Mouse (Mus musculus): Measurements from ENCODE around the gene Ap4e1.

Ap4e1 gene

DNA sequence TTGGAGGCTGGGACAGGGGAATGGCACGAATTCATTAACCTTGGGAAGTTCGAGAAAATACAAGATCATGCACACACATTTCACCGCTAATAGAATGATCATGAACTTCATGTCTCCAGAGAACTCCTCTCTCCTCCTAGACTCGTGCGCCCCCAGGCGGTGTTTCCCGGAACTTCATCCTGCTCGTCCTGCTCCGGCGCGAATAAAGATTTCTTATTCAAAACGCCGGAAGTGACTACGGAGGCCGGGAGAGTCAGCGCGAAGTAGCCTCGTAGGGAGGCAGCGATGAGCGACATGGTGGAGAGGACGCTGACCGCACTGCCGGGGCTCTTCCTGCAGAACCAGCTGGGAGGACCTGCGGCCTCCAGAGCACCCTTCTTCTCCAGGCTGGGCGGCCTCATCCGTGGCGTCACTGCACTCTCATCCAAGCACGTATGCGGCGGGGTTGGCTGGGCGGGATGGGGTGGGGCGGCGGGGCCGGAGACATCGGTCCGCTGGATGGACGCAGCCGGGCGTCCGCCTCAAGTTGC, at the start of gene Ap4e1:
Gene Ap4e1 (plus strand): TSS at position 249 of the 530 bp plus-strand sequence.
- DNase-seq (ENCODE audit: low read depth, low spot score) = peak; percentile 93

DNA sequence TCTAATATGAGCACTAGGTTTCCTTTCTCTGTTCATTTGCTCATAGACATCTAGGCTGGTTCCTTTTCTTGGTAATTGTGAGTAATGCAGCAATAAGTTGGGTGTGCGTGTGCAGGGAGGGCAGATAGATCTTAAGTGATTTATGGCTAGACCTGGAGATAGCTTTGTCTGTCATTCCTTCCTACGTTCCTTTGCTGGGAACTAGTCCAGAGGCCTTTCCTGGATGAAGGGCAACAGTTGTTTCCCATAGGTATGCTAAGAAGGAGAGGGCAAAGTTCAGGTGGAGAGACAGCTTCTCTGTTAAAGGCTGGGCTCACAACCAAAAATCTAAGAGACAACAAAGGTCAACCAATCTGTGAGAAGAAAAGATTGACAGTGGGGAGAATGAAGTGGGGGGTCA, 46.8 kb upstream of the Ap4e1 start:
- no peak for DNase-seq (ENCODE audit: low read depth, low spot score)

DNA sequence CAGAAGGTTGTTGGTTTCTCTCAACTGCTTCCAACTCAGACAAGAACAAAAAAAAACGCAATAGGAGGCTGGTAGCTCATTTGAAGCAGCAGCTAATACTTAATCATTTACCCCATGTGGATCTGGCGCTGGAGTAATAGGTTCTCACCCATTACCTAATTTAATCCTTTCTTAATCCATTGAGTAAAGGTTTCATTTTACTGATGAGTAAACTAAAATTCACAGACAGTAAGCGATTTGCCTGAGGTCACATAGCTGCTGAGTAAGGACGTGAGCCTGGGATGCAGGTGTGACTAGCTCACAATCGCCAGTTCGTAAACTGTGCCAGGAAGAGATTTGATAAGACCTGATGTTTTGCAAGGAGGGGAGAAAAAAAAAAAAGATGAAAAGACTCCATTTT, 31.1 kb upstream of the Ap4e1 start:
- no peak for DNase-seq (ENCODE audit: low read depth, low spot score)

DNA sequence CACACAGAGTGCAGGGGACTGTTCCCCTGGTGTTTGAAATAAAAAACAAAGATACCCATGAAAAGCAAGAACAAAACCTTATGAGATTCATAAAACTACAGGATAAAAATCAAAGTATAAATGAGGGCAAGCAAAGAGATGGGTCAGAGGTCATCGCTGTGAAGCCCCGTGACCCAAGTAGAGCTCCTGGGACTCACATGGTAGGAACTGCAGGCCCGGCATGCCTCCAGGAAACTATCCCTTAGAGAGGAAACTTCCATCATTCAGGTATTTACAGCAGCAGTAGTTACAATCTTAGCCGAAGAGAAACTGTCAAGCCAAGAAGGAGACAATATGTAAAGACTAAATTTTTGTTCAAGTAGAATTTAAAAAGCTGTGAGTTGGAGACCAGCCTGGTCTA, 25.3 kb upstream of the Ap4e1 start:
- DNase-seq (ENCODE audit: low read depth, low spot score) = no peak

DNA sequence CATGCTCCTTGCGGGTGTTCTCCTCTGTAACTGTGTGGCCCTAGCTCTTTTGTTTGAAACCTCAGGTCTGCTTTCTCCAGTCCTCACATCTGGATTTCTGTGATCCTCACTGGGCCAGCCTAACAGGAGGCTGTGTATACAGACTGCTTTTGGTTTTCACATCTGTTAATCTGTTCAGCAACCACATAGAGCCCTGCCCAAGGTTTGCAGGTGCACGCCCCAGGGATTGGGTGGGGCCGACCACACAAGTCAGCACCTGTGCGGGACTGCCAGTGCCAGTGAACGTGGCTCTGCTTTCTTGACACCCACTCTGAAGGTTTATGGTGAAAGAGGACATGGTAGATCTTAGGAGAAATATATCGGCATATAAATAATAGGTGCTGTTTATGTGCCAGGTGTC, 18.6 kb upstream of the Ap4e1 start:
- DNase-seq (ENCODE audit: low read depth, low spot score) = no peak

DNA sequence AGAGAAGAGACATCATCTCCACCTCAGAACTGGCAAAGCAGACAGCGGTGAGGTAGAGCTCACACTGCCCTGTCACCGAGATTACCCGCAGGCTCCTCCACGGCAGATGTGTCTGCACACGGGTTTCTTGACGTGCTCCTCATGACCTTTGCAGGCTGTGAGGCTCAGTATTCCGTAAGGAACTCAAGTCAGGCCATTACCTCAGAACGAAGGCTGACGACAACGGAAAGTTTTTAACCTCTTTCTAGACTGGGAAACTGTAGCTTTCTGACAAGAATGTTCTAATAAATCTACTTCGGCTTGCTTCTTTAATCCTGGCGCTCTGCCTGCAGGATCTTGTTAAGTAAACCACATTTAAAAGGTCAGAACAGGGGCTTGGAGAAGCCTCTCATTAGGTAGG, 15.8 kb upstream of the Ap4e1 start:
- no peak for DNase-seq (ENCODE audit: low read depth, low spot score)

DNA sequence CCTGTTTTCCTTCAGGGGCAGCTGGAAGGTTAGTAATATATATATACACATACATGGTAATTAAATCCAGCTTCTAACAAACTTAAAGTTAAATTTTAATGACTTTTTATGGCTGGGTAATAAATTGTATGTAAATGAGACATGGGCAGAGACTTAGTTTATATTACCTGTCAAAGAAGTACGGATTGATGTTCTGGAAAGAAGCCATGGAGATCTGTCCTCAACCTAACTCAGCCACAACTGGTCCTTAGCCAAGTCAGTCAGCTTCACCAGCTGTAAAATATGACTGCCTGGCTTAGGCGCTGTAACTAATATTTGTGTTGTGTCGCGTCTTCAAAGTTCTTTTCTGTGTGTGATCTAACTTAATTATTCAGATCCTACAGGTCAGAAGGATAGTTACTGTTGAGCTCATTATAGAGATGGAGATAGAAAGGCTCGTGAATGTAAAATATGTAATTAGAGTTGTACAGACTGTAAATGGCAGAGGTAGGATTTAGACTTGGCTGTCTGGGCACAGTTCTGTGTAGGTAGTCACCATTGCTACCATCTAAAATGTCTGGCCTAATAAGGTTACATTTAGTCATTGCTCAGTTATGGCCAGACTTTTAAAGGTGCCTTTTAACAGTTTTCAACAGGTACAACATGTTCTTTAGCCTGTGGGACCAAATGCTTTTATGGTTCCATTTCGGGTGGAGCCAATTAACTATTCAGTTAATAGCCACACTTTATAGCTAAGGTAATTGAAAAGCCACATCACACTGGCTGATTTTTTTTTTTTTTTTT, 13.9 kb upstream of the Ap4e1 start:
- no peak for DNase-seq (ENCODE audit: low read depth, low spot score)

DNA sequence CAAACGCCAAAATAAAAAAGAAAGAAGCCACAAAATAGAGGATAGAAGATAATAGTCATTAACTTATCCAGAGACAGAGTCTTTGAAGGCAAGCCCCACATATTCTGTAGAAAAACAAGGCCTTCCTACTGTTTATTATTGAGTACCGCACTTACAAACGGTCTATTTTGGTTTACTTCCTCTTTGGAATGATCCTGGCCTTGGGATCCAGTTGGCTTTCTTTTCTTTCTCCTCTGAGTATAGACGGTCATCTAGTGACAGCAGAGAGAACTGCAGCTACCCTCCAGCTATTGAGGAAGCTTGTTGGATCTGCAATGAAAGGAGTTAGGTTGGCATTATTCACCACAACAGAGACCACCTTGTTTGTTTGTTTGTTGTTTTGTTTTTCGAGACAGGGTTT, 11.8 kb upstream of the Ap4e1 start:
- peak; percentile 48 for DNase-seq (ENCODE audit: low read depth, low spot score)

DNA sequence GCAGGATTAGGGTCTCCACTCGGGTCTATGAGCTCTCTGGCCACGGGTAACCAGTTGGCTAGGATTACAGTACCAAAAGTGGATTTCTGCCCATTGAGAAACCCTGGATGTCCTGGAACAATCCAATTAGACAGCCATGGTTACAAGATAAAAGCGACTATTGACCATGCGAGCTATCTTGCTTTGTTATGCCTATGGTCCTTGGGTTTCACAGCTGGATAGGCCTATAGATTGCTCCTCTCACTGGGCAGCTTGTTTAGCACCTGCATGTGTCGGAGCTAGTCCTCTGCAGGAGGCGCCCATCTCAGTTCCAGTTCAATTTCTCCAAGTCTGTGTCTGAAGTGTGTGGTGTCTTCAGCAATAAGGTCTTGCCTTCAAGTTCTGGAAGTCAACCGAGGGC, 10.3 kb upstream of the Ap4e1 start:
- no peak for DNase-seq (ENCODE audit: low read depth, low spot score)

DNA sequence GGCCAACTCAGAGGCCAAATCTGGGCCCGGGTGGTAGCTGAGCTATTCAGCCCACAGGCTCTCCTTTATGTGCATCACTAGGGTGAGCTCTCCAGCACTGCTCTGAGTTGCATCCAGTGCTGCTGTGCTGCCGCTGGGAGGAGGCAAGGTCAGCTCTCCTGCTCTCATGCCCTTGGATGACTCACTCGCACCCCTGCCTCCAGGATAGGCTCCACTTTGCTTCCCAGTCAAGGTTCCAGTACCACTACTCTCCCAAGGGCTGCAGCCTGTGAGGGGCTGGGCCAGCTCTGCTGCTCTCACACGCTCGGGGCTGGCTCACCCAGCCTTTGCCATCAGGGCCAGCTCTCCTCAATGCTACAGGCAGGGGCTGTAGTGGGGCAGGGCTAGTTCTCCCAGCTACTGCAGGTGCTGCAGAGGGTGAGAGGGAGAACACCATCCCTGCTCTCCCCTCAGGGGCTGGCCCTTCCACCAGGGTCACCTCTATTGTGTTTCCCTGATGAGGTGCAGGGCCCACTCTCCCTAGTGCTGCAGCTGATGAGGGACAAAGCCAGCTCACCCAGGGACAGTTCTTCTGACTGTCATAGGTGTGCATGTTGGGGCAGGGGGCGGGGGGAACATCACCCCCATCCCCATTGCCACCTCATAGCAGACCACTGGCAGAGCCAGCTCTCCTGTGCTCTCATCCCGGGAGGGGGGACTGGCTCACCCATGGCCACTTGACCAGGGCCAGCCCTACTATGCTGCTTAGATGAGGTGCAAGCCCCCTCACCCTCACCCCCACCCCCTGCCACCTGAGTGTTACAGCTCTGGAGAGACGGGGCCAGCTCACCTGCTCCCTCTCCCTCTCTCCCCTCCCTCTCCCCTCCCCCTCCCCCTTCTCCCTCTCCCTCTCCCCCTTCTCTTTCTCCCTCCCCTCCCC, 7.9 kb upstream of the Ap4e1 start:
- DNase-seq (ENCODE audit: low read depth, low spot score) = no peak

DNA sequence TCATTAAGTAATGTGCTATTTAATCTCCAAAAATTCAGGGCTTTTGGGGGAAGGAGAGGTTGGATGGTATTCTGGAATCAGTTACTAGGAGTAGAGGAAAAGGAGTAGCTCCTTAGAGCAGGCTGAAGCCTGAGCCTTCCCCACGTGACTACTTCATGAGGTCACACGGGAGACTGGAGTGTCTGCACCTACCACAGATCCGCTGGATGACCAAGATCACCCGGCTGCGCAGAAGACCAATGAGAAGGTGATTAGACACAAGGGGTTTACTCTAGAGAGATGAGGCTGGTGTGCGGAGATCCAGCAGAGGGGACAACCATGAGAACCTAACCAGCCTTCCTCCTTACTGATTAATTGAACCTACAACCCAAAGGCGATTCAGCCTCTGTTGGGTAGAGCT, 4.5 kb upstream of the Ap4e1 start:
- no peak for DNase-seq (ENCODE audit: low read depth, low spot score)

DNA sequence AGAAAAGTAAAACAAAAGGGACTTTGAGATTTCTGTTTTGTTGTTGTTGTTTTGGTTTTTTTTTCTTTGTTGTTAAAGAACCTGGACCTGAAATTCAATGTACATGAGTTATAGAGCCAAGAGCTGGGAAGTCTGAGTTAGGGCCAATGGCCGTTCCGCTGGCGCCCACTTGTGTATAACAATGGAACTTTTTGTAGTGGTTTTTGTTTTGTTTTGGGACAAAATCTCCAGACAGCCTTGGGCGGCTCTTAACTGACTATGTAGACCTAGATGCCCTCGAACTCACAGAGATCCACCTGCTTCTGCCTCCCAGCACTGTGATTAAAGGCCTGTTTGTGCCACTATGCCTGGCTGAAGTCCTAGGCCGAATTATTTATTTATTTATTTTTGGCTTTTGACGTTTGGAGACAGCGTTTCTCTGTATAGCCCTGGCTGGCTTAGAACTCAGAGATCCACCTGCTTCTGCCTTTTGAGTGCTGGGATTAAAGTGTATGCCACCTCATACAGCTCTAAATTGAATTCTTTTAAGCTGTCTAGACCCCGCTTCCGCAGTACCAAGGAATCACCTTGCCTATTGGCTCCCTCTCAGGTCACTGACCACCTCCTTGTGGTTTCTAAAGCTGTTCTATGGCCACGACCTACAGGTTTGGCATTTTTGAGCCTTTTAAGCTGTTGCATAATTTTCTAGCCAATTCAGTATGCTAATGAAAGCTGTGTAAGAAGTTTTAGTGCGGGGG, 1.7 kb upstream of the Ap4e1 start:
- DNase-seq (ENCODE audit: low read depth, low spot score) = peak; percentile 9

DNA sequence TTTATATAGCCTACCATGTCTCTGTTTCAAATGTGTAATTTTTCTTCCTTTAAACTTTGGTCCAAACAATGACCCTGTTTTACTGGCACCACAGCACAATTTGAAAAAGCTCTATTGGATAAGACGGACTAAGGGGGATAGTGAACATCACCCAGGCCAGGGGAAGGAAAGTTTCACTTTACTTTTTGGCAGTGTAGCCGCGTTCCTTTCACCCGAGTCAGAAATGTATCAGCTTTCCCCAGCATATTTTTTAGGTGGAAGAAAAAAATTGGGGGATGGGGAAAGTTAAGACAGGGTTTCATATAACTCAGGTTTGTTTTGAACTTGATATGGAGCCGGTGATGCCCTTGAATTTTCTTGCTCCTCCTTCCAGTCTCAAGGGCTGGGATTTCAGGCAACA, 1.0 kb upstream of the Ap4e1 start:
- no peak for DNase-seq (ENCODE audit: low read depth, low spot score)

DNA sequence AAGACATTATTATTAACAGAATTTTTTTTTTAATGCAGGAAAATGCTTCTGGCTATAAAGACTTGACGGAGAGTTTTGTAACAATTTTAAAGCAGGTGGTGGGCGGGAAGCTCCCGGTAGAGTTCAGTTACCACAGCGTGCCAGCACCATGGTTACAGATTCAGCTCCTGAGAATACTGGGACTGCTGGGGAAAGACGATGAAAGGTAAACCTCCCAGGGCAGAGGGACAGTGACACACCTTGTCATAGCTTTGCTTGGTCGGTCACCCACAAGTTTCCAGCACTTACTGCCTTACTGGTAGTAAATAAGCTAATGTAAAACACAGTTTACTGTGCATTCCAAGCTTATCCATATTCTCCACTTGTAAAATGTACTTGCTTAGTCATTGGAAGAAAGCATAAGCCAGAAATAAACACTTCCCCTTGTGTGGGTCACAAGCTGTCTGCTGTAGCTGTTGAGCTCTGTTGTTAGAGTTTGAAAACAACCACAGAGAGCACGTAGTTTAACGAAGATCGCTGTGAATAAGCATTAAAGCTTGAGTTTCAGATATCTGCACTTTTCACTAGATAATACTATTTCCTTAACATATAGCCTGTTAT, 26.6 kb downstream of the Ap4e1 start:
- no peak for DNase-seq (ENCODE audit: low read depth, low spot score)

DNA sequence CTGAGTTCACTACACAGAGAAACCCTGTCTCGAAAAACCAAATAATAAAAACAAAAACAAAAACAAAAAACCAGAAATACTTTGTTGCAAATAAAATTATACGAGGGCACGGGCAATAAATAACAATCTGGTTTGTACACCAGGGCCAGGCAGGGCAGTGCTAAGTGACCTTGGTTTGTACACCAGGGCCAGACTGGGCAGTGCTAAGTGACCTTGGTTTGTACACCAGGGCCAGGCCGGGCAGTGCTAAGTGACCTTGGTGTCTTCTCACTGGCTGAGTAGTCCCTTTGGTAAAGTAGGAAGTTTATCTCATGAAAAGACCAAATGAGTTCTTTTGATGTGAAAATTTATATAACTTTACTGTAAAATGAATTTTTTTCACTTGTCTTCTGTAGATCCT, 28.8 kb downstream of the Ap4e1 start:
- no peak for DNase-seq (ENCODE audit: low read depth, low spot score)

DNA sequence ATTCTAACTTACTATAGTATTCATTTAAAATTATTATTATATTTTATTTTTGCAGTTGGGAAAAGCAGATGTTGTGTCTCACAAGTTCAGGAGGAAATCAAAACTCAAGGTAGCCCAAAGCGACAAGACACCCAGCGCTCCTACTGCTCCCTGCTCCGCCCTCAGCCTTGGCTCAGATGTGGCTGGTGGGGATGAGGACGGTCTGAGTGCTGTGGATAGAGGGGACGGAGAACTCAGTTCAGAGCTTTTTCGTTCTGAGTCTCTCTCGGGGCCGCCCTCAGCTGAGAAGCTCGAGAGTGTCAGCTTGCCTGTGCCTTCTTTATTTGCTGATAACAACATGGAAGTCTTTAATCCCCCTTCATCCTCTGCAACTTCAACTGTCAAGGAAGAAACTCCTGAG, 53.0 kb downstream of the Ap4e1 start:
- DNase-seq (ENCODE audit: low read depth, low spot score) = no peak

DNA sequence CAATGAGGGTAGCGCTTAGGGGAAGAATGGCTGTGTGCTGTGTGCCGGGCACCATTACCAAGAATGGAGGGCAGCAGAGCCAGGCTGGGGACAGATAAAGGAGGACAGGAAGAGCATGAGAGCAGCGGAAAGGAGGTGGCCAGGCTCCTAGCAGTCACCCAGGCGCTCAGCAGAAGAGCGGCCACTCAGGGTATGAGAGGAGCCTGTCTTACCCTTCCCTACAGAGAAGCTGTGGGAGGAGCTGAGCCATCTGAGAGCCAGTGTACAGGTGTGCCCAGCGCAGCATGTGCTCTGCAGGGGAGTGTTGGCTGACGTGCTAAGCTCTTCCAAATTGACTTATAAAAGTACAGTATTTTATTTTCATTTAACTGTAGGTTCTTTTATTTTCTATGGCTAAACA, 60.3 kb downstream of the Ap4e1 start:
- DNase-seq (ENCODE audit: low read depth, low spot score) = no peak

DNA sequence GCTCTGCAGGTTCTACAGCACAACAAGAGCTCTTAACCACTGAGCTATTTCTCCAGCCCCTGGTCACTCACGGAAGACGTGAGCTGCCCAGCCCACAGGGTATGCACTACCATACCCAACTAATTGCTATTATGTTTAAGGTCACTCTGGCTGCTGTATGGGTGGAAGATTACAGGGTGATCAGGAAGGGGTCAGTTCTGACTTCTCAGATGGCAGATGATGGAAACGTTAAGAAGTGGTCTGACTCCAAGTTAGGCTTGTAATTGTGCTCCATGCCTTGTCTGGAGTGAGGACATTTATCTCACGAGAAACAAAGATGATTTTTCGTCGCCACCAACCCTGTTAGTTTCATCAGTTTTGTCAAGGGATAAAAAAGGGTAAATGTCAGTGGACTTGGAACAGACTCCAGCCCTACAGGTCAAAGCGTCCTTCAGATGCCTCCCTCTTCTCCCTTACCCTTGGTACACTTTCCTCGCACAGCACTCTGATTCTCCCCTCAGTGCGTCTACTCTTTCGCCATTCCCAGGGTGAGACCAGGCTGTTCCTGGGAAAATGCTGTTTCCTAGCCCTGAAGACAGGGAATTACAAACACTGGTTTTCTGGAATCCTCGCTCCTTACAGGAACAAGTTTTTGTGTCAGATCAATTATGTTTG, 61.4 kb downstream of the Ap4e1 start:
- no peak for DNase-seq (ENCODE audit: low read depth, low spot score)

DNA sequence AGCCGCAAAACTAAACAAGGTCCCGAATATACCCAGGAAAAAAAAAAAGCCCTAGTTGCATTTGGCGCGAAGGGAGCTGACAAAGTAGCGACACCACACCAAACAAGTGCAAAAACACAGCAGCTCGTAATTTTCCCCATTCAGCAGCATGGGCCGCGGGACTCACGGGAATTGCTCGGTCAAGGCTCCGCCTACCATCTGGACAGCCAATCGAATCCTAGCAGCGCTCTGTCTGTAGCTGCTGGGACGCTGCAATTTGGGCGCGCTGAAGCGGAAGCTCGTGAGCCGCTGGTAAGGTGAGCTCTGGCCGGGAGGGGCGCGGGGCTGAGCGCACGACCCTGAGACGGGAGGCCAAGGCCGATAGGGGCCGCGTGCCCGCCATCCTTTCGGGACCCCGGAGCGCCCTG, 61.9 kb downstream of the Ap4e1 start, which contains the start of gene Blvra:
Gene Blvra (plus strand): TSS at position 231 of the 407 bp plus-strand sequence.
- peak; percentile 75 for DNase-seq (ENCODE audit: low read depth, low spot score)

DNA sequence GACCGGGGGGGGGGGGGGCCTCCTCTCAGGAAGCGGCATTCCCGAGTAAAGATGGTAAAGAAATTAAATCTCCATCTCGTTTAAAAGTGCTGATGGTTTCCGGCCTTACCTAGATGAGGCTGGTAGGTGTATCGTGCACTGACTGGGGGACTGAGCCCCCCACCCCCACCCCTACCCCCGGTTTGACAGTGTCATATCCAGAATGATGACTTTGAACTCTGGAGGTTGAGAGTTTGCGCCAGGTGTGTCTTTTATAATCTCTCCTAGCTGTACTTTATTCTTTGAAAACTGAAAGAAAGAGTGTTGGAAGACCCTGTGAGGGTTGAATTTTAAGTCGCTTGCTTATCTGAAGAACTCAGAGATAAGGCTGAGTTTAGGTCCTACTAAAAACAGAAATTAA, 62.4 kb downstream of the Ap4e1 start:
- DNase-seq (ENCODE audit: low read depth, low spot score) = no peak

DNA sequence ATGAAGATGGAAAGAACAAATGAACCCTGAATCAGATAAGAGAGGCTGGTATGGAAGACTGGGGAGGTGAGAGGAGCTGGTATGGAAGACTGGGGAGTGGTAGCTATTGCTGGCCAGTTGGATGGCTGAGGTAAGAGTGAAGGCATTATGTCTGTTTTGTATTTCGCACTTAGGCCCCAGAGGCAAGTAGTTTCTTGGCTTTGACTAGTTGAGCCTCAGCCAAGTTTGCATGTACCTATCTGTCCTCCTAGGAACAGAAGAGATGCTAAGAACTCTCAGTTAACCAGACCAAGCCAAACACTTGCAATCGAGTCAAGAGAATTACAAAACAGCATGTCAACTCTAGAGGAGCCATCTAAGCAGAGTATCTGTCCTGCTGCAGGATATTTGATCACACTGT, 65.6 kb downstream of the Ap4e1 start:
- no peak for DNase-seq (ENCODE audit: low read depth, low spot score)
